Mouse (Mus musculus) T-helper 1 cell (primary cell): ENCODE measurements at regions not wholly inside any gene's neighbourhood (a gene's known extent, or its start where the extent isn't known, plus 50 kb on each side); places are given as distances from the start of the nearest gene placed in this dataset.

Experiments used
- in situ Hi-C: fragments of 300-600 bp; cut with MboI, MseI; formaldehyde crosslinking; loops from one replicate; pipeline ENCODE4 v1.15.1; 2025; ENCODE audit warnings: high pct_unique_total_duplicates

DNA sequence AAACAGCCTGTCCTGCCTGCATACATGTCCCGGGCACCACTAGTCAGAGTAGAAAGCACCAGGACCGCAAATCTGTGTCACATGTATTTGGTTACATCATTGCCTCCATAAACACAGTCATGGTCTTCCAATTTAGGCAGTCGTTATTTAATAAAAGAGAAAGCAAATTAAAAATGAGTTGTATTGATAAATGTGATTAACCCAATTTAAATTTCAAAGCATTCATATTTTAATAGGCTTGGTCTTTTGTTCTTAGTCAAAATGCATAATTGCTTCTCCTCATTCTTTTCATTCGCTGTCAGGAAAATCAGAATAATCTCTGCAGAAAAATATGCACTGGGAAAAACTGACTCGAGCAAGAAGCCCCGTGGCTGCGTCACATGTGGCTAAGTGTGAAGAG is 307.3 kb upstream of the Id4 start:
- in situ Hi-C loops = no loop called here

DNA sequence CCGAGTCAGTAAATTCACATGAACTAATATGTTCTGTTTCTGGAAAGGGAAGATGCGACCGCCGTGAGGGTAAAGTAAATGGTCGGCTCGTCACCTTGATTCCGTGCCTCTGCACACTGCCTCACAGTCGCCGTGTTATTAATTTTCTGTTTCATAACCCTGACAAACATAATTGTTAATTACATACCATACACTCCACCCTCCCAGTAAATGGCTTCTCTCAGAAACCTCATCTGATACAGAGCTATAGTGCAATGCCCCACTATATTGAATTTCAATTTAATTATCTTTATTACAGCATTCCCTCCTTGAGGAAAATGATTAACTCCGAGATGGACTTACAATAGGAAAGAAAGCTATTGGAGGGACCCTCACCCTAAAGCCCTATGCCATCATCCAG is 305.5 kb upstream of the Id4 start:
- in situ Hi-C loops = no loop called here

DNA sequence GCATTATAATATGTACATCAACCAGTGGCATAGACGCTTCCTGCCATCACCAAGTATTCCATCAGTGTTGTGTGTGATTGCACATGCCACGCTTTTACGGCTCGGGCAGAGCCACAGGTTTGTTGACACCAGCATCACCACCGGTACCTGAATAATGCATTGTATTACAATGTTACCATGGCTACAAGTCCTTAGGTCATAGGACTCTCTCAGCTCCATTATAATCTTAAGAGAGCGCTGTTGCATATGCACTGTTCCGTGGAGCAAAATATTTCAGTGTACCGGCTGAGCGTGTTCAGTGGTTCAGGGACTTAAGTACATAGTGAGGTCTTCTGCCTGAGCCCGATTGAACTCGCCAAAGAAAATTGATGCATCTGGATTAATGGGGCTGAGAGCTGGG is 303.4 kb upstream of the Id4 start:
- in situ Hi-C loops = no loop called here

DNA sequence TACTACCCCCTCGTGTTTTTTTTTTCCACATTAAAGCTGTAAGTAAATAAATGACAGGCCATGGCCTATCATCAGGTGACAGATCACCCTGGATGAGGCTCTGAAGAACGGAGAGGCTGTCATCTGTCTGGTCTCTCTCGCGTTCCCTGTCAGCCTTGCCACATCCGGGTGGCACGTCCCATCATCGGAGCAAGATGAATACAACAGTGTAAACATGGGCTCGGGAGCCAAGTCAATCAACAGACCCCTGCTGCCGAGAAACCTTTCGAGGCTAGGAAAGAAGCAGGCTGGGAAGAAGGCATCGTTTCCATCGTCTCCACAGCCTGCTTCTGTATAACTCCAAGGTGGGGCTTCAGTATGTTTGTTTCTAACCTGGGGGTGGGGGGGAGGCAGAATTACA is 286.8 kb upstream of the Id4 start:
- in situ Hi-C loops = no loop called here

DNA sequence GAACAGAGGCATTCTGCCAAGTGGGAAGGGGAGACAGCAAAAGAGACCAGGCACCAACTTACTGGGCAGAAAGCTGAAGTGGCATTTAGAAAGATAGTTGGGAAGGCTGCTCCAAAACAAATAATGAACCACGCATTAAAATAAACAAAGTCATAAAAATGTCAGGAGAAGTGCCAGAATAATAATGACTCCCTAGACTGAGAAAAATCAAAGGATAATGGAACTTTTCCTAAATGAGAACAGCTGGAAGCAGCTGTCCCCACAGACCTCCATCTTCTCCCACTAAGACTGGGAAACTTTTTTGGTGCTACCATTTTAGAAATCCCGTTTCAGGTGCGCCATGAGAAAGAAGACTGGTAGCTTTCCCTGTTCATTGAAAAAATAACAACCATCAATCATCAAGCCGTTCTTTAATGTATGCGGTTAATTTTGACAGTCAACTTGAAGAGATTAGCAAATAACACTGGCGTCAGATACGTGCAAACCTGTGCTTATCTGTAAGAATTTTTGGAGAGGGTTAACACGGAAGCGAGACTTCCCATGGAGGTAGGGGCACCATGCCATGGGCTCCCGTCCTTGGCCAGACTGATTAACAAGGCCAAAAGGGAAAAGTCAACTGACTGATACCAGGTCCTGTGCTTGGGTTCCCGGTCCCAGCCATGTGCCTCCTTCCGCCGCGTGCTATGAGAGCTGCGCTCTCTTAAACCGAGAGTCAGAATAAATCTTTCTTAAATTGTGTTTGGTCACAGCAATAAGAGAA is 286.1 kb upstream of the Id4 start:
- in situ Hi-C loops = no loop called here

DNA sequence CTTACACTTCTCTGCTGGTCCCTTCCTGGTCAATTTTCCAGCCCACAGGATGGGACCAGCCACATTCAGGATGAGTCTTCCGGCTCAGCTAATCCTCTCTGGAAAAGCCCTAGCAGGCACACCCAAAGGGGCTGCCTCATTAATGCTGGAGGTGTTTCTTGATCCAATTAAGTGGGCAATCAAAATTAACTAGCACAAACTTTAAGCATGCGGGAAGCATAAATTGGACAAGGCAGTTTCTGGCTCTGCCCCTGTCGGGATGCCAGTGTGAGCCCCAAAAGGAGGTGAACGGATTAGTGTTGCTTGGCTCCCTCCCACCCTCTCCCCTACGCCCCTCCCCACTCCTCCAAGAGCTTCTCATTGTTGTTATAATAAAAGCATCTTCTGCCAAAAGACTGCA is 262.5 kb upstream of the Id4 start:
- in situ Hi-C loops = no loop called here

DNA sequence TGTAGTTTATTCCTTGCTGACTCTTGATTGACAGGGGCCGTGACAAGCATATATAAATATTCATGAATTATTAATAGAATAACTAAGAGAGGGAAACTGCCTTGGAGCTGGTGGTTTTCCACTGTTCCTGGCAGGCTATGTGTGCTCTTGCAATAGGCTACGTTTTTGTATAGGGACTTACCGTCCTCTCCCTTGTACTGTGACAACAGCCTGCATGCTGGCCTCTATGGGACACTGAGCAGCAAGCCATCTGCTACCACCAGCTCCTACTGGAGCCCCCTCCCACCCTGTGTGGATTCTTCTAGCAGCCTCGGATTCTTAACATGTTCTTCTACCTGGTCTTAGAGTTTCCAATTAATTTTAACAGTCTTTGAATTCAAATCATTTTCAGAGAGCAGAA is 261.6 kb upstream of the Id4 start:
- in situ Hi-C loops = no loop called here

DNA sequence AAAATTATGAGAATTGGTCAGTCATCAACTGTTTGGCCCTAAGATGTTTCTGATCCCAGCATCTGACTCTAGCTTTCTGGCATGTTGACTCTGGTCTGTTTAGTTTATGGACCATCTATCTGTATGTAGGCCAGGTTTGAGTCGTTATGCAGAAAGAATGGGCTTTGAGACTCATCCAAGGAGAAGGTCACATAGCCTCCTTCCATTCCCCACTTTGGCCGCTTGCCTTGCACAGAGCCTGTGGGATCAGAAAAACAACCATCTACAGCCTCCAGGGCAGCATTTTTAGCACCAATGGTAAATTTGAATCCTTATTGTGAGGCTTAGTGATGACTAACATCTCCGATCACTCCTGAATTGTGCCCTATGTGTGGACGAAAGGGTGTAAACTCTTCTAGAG is 257.9 kb upstream of the Id4 start:
- in situ Hi-C loops = no loop called here

DNA sequence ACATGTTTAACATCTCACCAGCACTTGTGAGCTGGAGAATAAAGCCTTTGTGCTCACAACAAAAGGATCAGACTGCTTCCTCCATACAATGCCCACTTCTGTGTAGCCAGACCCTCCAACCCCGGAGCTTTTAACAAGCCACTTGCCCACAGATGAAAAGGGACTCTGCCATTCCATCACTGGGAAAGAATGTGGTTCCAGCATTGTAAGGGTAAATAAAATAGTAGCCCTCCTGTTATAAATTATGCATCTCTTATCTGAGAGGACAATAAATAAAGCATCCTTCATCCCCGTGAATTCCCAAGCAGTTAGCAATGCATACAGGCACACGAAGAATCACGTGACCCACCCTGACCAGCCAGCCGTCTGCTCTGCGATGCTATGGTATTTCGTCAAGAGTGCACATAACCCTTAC is 247.7 kb upstream of the Id4 start:
- in situ Hi-C loops = no loop called here

DNA sequence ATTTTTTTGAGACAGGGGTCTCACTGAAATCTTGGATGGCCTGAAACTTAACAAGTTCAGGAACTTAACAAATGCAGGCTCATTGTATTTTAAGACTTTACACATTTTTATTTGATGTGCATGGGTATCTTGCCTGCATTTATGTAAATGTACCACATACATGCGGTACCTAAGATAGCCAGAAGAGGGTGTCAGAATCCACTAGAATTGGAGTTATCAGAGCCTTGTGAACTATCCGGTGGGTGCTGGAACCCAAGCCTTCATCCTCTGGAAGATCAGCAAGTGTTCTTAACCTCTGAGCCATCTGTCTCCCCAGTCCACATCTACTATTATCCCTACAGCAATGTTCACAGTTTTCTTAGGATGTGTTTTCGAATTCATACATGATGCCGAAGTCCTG is 245.7 kb upstream of the Id4 start:
- in situ Hi-C loops = no loop called here

DNA sequence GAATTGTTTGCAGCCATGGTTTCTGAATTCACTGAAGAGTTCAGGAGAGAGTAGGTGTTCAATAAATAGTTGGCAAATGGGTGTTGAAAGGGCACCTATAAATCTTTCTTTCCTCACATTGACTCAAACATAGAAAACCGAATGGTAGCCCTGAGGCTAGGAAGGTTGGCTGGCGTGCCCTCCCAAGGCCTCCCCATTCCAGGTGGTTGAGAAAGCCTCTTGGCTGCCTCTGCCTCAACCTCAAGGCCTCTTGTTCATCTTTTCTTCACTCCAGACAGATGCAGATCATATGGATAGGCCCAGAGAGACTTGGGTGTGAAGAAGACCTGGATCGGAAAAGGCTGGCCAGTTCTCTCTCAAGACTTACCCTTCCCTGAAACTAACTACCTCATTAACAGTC is 245.0 kb upstream of the Id4 start:
- in situ Hi-C loops = no loop called here

DNA sequence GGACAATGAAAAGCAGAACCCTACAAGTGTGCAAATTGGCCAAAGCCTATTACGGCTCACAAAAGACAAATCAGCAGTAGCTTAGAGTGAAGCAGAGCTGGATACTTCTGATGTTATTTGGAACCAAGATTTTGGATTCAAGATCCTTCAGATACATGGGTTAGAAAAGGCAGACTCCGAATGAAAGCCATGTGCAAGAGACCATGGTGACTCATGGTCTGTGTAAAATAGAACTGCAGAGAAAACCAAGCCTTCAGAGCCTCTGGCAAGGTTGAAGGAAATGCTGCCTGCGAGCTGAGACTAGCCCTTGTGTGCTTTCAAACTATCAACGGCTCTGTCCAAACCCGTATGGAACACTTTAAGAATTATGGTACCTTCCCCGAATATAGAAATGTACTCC is 244.4 kb upstream of the Id4 start:
- in situ Hi-C loops = no loop called here

DNA sequence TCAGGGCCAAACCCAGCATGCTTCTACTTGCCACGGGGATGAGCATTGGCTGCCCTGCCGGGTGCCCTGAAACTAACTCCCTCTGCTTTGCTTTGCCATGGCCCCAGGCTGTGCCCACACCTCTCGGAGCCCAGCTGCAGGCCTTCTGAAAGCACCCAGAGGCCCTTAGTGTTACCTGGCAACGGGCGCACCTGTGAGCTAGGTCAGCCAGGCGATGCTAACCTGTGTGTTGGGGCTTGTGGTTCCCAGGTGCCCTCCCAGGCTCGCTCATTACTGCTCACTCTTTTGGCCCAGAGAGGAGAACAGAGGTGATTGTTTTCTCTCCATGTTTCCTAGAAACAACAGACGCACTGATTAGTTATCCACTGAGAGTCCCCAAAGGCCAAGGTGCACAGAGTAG is 243.4 kb upstream of the Id4 start:
- in situ Hi-C loops = no loop called here

DNA sequence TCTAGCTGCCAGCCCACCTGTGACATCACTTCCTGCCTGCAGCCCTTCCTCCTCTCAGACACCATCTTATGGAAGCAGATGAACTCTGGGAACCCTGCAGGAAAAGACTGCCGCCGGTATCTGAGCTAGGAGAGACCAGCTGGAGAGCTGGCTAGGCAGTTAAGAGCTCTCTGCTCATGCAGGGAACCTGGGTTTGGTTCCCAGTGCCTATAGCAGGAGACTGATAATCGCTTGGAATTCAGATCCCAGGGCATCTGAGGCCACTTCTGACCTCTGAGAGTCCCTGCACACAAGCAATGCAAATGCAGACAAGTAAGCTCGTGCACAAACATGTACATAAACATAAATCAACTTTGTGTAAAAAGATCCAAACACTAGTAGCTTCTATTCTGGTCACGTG is 242.4 kb upstream of the Id4 start:
- in situ Hi-C loops = no loop called here

DNA sequence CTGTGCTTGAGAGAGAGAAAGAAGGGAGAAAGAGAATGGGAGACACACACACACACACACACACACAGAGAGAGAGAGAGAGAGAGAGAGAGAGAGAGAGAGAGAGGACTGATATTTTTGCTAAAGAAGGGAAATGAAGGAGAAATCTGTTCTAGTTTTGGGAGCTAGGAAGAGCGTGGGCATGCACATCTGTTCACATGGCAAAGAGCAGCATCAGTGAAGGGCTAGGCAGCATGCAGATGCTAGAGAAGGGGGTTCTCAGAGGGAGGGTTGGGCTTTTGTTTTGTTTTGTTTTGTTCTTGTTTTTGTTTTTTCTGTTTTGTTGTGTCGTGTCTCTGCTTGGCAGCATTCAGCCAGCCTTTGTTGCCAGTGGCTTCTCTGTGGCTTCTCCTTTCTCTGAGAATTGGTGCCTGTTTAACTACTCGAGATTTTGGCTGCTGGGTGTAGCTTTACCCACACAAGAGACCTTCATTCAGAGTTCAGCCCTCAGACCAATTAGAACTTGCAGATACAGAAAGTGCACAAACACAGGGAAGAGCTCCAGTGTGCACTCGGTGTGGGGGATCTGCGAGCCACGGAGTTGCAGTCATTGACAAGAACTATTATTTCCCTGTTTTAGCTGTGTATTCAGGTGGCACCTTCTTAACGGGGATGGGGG is 237.9 kb upstream of the Id4 start:
- in situ Hi-C loops = no loop called here

DNA sequence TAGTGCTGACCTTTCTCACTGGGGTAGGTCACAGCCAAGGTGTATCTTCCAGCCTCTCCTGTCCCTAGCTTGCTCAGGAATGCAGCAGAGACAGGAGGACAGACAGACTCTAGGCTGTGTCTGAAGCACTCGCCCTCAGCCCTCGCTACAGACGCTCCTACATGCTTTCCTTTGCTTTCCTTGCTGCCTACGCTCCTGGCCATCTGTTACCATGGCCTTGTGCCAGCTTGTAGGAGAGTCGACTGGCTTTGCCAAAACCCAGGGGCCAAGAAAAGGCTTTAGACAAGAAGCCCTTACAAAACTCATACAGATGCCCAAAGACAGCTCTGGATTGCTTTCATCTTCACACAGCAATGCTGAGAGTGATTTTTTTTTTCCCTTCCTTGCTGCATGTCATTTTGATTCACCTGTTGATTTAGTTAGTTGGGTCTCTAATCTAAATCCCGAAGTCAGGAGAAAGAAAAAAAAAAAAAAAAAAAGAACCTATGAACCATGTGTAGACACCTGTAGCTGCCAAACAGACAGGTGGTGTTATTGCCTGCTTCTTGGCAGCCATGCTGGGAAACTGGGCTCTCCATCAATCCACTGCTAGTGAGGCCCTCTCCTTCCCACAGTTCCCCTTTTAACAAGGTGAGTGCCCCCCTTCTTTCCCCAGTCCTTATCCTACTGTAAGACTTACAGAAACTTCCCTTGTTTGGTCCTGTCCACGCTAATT is 233.1 kb upstream of the Id4 start:
- in situ Hi-C loops = no loop called here

DNA sequence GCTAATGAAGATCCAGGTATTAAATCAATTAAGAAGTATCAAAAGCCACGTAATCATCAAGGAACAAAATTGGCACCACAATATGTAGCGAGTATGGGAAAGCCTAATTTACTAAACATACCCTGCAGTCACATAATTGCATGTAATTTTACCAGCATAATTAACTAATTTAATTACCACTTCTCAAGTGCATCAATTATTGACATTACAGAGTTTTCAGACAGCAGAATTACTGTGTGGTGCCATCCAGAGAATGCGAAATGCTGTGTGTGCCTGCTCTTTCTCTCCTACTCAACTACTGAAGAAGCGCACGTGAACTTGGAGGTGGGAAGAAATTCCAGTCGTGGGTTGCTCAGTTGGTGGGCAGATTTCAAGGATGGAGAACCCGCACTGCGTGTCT is 229.5 kb upstream of the Id4 start:
- in situ Hi-C loops = no loop called here

DNA sequence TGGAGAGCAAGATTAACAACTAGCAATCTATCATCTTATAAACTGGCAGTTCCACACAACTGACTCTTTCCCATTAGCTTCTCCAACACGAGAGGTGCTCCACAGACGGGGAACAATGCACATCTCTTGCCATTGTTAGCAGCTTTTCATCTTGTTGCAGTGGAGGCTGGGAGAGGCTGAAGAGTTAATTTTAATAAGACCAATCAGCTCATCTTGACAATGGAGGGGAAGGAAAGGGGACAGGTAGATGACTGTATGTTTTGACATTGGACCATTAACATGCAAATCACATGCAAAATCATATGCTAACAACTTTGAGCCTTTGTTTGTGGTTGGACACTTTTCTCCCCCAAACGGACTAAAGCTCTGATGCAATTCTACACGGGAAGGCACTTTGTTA is 218.9 kb upstream of the Id4 start:
- in situ Hi-C loops = no loop called here

DNA sequence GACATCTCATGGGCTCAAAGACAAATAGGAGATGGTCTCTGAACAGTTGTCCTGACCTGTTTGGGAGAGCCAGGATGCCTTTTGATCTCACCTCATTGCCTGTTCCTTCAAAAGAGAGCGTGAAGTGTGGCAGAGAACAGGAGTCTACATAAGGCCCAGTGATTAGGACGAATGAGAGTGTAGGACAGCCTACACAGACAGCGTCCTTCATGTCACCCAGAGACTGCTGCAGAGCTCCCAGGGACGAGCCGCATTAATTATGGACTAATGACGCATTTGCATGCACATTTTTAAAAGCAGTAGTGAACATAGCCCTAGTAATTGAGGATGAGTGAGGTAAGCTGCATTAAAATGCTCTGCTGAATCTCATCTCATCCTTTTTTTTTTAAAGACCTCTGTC is 218.5 kb upstream of the Id4 start:
- in situ Hi-C loops = no loop called here

DNA sequence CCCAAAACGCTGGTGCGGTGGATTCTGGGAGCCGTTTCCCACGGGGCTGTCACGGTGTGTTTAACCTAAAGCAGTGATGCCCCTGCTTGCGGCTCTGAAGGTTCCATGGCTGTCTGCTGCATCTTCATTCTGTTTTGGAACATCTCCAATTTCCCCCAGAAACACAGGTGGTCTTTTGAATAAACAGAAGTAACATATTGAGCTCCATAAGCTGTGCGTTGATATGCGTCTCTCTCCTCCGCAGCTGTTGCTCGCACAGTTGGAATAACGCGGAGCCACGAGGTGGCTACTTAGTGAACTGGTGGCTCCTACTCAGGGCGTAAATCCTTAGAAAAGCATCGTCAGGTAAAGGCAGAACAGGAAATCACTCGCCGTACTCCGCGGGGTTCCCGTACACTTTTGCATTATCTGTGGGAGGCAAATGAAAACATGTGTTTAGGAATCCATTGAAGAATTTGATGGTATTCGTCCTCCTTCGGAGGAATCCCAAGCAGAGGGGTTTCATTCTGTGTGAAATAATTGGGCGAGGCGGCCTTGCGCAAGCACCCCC is 214.8 kb upstream of the Id4 start:
- in situ Hi-C loops = no loop called here

DNA sequence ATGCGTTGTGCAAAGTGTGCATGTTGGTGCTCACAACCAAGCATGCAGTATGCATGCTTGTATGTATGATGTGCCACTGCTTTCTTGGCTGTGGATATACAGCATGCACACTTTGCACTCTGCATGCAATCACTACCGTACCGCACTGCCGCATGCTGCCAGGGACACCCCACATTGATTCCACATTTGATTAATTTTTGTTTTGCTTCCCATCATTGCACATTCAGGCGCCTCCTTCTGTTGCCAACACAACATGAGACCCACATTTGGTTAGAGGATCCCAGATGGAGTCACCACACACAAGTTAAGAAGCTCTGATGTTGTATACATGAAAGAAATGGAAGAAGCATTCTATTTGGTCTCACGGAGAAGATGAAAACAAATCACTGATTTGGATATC is 211.2 kb upstream of the Id4 start:
- in situ Hi-C loops = no loop called here

DNA sequence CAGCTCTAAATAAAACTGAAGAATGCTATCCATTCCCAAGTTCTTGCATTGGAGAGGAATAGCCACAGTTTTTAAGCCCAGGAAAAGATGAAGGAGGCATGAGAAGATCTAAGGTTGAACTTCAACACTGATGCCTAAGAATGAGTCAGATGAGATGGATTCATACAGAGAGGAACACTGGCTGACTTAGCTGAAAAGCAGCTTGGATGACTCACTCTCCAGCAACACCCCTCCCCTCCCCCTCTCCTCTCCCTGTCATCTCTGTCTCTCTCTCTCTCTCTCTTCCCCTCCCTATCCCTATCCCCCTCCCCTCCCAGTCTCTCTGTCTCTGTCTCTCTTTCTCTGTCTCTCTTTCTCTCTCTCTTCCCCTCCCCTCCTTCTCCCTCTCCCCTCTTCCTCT is 186.4 kb upstream of the Id4 start:
- in situ Hi-C loops = no loop called here

DNA sequence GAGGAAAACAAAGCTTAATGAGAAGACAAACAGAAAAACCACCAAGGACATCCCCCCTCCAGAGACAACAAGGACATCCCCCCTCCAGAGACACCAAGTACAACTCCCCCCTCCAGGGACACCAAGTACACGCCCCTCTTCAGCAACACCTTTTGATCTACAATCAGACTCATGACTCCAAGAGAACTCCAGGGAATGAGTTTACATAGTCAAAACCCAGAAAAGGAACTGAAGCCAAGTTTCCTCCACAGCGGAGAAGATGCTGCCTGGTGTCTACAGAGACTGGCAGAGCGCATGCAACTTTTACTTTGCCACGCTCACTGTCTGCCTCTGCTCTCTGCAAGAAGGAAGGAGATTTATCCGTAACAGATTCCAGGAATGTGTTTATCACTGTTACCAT is 185.7 kb upstream of the Id4 start:
- in situ Hi-C loops = no loop called here
